Mouse (Mus musculus) lung, embryonic 14.5 days (tissue): ENCODE measurements around the gene Tubb2b. TPM values are rescaled to one million over a fixed set of nuclear protein-coding genes. Genes with fewer than 3 reads are reported as not detected.

Source experiments
- ATAC-seq: fragments of 200-750 bp; cut with Nextera tagmentation; 2 replicates; pipeline ENCODE4 v1.8.0; 2017; ENCODE audit warnings: mild to moderate bottlenecking, moderate TSS enrichment, moderate library complexity; ENCODE audit not compliant: insufficient read depth
- DNase-seq: peaks from one replicate; pipeline ENCODE4 v3.0.0-alpha.2; 2015
- H3K27ac ChIP-seq: fragments of 300-500 bp; sonication (generic); 2 replicates; pipeline ENCODE4 v1.5.1; 2014; ENCODE audit warnings: low read depth, mild to moderate bottlenecking, moderate library complexity
- H3K27me3 ChIP-seq: fragments of 300-500 bp; sonication (generic); 2 replicates; pipeline ENCODE4 v1.6.1; 2014; ENCODE audit warnings: low read length, control low read depth; ENCODE audit not compliant: insufficient read depth
- H3K36me3 ChIP-seq: fragments of 300-500 bp; sonication (generic); 2 replicates; pipeline ENCODE4 v1.6.1; 2014; ENCODE audit warnings: control low read depth; ENCODE audit not compliant: insufficient read depth
- H3K4me1 ChIP-seq: fragments of 300-500 bp; sonication (generic); 2 replicates; pipeline ENCODE4 v1.6.1; 2014; ENCODE audit warnings: antibody characterized with exemption, control low read depth; ENCODE audit not compliant: insufficient read depth
- H3K4me2 ChIP-seq: fragments of 300-500 bp; sonication (generic); 2 replicates; pipeline ENCODE4 v1.6.1; 2014; ENCODE audit warnings: mild to moderate bottlenecking
- H3K4me3 ChIP-seq: fragments of 300-500 bp; sonication (generic); 2 replicates; pipeline ENCODE4 v1.5.1; 2014; ENCODE audit warnings: low read depth, low read length
- H3K9ac ChIP-seq: fragments of 300-500 bp; sonication (generic); 2 replicates; pipeline ENCODE4 v1.6.1; 2014
- H3K9me3 ChIP-seq: fragments of 300-500 bp; sonication (generic); 2 replicates; pipeline ENCODE4 v1.6.1; 2016; ENCODE audit warnings: low read depth, low read length, control low read depth
- CTCF ChIP-seq: IDR thresholded peaks from 2 replicates; pipeline ENCODE4 v1.5.1; 2016; ENCODE audit warnings: antibody characterized with exemption, low read depth
- WGBS: fragments of 180-500 bp; shearing (Covaris S2); extraction: QIAGEN DNeasy Blood & Tissue Kit; methylation state at CpG from one replicate; pipeline ENCODE4 v1.1.7; 2014; 5-methylcytosine and 5-hydroxymethylcytosine counted together
- polyA plus RNA-seq: library from polyadenylated mRNA; unstranded; fragments of >200 nt; fragmentation: Nextera tagmentation; extraction: Ambion mirVana; gene quantifications from 2 replicates; pipeline ENCODE4 v1.2.1, GENCODE M21; 2014

The Tubb2b gene
- polyA plus RNA-seq, 1 experiment from 2014 or later = 15.9 TPM

GRCm38 (mm10) chr13:34134276-34134675 lies 4.0 kb upstream of the Tubb2b start:
- H3K27me3 ChIP-seq = peaks cover 30% of the 10 kb centered on the region
- DNase-seq (no peak), ATAC-seq (no peak)
- H3K9ac ChIP-seq = no peak overlapping the region
- H3K4me3 ChIP-seq = no peak overlapping the region
- H3K27ac ChIP-seq = no peak overlapping the region
- H3K36me3 ChIP-seq = no peaks in the 10 kb centered on the region
- peaks cover 4% of the 10 kb centered on the region; the same call in 1 of the 2 replicates for H3K4me1 ChIP-seq
- no peaks in the 10 kb centered on the region for H3K9me3 ChIP-seq
- 63% methylated on average over 7 of the region's 7 CpGs for WGBS
- H3K4me2 ChIP-seq = no peak overlapping the region
- TF ChIP-seq CTCF = no peak

DNA sequence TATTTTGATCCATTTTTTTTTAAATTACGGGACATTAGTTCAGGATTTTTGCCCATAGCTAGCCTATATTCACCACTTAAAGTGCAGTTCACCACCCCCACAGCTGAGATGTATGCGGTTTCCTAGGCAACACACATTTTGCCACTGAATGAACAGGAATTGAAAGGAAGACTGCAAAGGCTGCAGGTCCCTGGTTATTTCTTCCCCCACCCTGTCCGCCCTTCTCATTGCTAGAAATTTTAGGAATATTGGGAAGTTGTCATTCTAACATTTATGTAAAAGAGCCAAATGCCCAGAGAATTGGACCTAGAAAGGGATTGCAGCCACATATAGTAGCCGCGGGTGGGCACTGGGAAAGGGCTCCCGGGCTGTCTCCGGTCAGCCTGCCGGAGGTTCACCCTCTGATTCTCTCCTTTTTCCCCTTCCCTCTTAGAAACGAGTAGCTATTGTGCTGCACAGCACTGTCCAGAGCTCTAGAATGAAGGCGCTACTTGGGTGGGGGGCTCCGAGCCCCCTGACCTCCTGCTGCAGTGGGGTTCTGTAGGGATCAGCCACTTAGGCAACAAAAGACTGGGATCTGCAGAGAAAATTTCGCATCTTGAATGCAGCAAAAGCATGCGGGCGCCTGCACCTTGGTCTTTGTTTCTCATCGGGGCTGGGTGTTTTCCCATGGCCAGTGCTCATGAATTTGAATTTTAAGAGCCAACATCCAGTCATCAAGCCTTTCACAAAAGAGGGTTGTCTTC lies 3.2 kb upstream of the Tubb2b start:
- H3K27ac ChIP-seq = peak overlapping the region; percentile 54; the same call in 1 of the 2 replicates
- H3K36me3 ChIP-seq = no peaks in the 10 kb centered on the region
- peak overlapping the region; percentile 9; the same call in 1 of the 2 replicates for H3K9ac ChIP-seq
- TF ChIP-seq CTCF = no peak
- 13% methylated on average over 15 of the region's 15 CpGs for WGBS
- H3K4me1 ChIP-seq = peaks cover 4% of the 10 kb centered on the region
- peak overlapping the region; percentile 55 for H3K4me2 ChIP-seq
- peaks cover 30% of the 10 kb centered on the region for H3K27me3 ChIP-seq
- peak overlapping the region; percentile 10; the same call in 1 of the 2 replicates for H3K4me3 ChIP-seq
- DNase-seq (peak; percentile 32), ATAC-seq (no peak)
- H3K9me3 ChIP-seq = no peaks in the 10 kb centered on the region

- ATAC-seq = no peak
- peaks cover 4% of the 10 kb centered on the region for H3K4me1 ChIP-seq
- DNase-seq = no peak
- WGBS = 33% methylated on average over 6 of the region's 6 CpGs
- H3K36me3 ChIP-seq = no peaks in the 10 kb centered on the region
- H3K9ac ChIP-seq = no peak overlapping the region; the same call in 1 of the 2 replicates
- peak overlapping the region; percentile 86 for H3K4me2 ChIP-seq
- H3K27ac ChIP-seq = no peak overlapping the region
- TF ChIP-seq CTCF = no peak
- no peak overlapping the region for H3K4me3 ChIP-seq
- no peaks in the 10 kb centered on the region for H3K9me3 ChIP-seq
- H3K27me3 ChIP-seq = peaks cover 30% of the 10 kb centered on the region
Observed at GRCm38 (mm10) chr13:34132875-34133274, 2.6 kb upstream of the Tubb2b start.

GRCm38 (mm10) chr13:34132299-34132698 lies 2.0 kb upstream of the Tubb2b start:
- H3K4me3 ChIP-seq = peak overlapping the region; percentile 64; the same call in 1 of the 2 replicates
- peak overlapping the region; percentile 86 for H3K4me2 ChIP-seq
- ATAC-seq (no peak), DNase-seq (no peak)
- no peak for TF ChIP-seq CTCF
- H3K27me3 ChIP-seq = peaks cover 30% of the 10 kb centered on the region
- peaks cover 4% of the 10 kb centered on the region for H3K4me1 ChIP-seq
- H3K9me3 ChIP-seq = no peaks in the 10 kb centered on the region
- 3% methylated on average over 15 of the region's 15 CpGs for WGBS
- H3K27ac ChIP-seq = no peak overlapping the region; the same call in 1 of the 2 replicates
- H3K36me3 ChIP-seq = no peaks in the 10 kb centered on the region
- peak overlapping the region; percentile 17; the same call in 1 of the 2 replicates for H3K9ac ChIP-seq

DNA sequence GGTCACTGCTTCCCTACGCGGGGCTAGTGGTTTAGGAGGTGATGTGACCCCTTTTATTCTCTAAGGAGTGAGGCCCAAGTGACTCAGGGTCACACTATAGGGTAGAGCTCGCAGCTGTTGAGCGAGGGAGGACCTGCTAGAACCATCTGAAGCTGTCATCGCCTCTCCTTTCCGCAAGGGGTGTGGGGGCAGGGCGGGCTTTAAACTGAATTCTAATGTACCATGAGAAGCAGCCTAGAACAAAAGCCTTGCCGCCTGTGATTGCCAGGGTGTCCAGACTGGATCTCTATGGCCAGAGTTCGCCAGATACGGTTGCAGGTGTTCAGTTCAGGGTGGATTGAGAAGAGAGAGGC lies 1.4 kb upstream of the Tubb2b start:
- Histone ChIP-seq H3K9me3 (no peaks in the 10 kb centered on the region), H3K27ac (peak overlapping the region; percentile 68), H3K4me1 (peaks cover 4% of the 10 kb centered on the region), H3K9ac (peak overlapping the region; percentile 65), H3K4me3 (peak overlapping the region; percentile 64), H3K36me3 (no peaks in the 10 kb centered on the region), H3K4me2 (peak overlapping the region; percentile 86), H3K27me3 (peaks cover 30% of the 10 kb centered on the region)
- DNase-seq = peak; percentile 51
- TF ChIP-seq CTCF = peak; percentile 26
- no peak for ATAC-seq
- 4% methylated on average over 10 of the region's 10 CpGs for WGBS

GRCm38 (mm10) chr13:34131011-34131707 lies 893 bp upstream of the Tubb2b start:
- peak; percentile 66 for DNase-seq
- H3K4me3 ChIP-seq = peak overlapping the region; percentile 64
- H3K9me3 ChIP-seq = no peaks in the 10 kb centered on the region
- H3K27ac ChIP-seq = peak overlapping the region; percentile 68
- peak; percentile 47 for ATAC-seq
- H3K9ac ChIP-seq = peak overlapping the region; percentile 65
- WGBS = 1% methylated on average over 24 of the region's 24 CpGs
- no peak for TF ChIP-seq CTCF
- no peaks in the 10 kb centered on the region for H3K36me3 ChIP-seq
- peaks cover 30% of the 10 kb centered on the region for H3K27me3 ChIP-seq
- peaks cover 4% of the 10 kb centered on the region for H3K4me1 ChIP-seq
- peak overlapping the region; percentile 86 for H3K4me2 ChIP-seq
